In the genomic region with DNA sequence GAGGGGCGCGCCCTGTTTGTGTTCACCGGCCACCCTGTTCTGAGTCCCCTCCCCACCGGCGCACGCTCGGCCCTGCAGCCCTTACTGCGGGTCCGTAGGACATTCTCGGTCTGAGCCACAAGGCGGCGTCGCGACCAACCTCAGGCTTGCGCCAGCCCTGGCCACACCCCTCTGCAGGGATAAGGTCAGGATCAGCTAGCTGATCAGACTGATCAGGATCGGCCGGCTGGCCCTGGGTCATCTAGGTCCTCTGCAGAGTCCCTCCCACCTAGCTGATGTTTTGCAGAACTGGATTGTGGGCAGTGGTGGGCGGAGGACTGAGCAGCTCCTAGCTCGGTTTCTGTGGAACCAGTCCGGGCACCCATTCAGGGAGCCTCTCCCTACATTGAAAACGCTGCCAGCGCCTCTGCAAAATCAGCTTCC, we compare ENCODE assay signal across 8 mouse cellular contexts. TPM values are rescaled to one million over a fixed set of nuclear protein-coding genes. Genes with fewer than 3 reads are reported as not detected.
DNase-seq lines count a peak whose midpoint lies in the region; ATAC-seq lines count a peak whose summit lies in the region.

A gene (minus strand): TSS at position 264 of the 423 bp plus-strand sequence.

- peak within 1 kb of the TSS; percentile 98 for H3K4me2 ChIP-seq in forebrain, embryonic 16.5 days (ENCODE audit: low read length)
- H3K4me2 ChIP-seq in hindbrain, embryonic 12.5 days (replicated peaks) = peak within 1 kb of the TSS; percentile 79

- DNase-seq in ZHBTc4 (ENCODE audit: low read depth, low spot score) = peak; percentile 94
- DNase-seq in cerebellum, adult 8-10 months = peak; percentile 59
- DNase-seq in left cerebral cortex, postnatal 36 days (ENCODE audit: low spot score in 2 of 2) = peak; percentile 65 to 67
- DNase-seq in right cerebral cortex, adult 2 months (ENCODE audit: low spot score in 2 of 2) = peak; percentile 60 to 70
- no peak for DNase-seq in spleen, postnatal 4 days (ENCODE audit: low spot score in 2 of 2)

- peak within 1 kb of the TSS; percentile 60 for H3K4me3 ChIP-seq in forebrain, embryonic 16.5 days (replicated peaks; ENCODE audit: low read length)
- peak within 1 kb of the TSS; percentile 55 for H3K4me3 ChIP-seq in hindbrain, embryonic 12.5 days

- H3K27me3 ChIP-seq in forebrain, embryonic 16.5 days (replicated peaks; ENCODE audit: control insufficient read depth, insufficient read depth, low read length) = no peaks in the 10 kb centered on the region
- no peaks in the 10 kb centered on the region for H3K27me3 ChIP-seq in hindbrain, embryonic 12.5 days

- ATAC-seq in forebrain, embryonic 16.5 days = peak; percentile 79
- ATAC-seq in hindbrain, embryonic 12.5 days (ENCODE audit: low FRiP score) = peak; percentile 90
- ATAC-seq in megakaryocyte progenitor cell, adult 5-6 weeks (replicated peaks; ENCODE audit: poor library complexity) = peak; percentile 97

- under 1% methylated on average over 22 of the region's 22 CpGs for WGBS in forebrain, embryonic 16.5 days
- under 1% methylated on average over 22 of the region's 22 CpGs for WGBS in hindbrain, embryonic 12.5 days

- H3K27ac ChIP-seq in forebrain, embryonic 16.5 days (ENCODE audit: low read length) = no peak within 1 kb of the TSS
- H3K27ac ChIP-seq in hindbrain, embryonic 12.5 days = no peak within 1 kb of the TSS

- peak within 1 kb of the TSS; percentile 76 for H3K9ac ChIP-seq in forebrain, embryonic 16.5 days (replicated peaks; ENCODE audit: low read depth, low read length)
- H3K9ac ChIP-seq in hindbrain, embryonic 12.5 days = peak within 1 kb of the TSS; percentile 74

- peaks cover 15% of the 10 kb centered on the region for H3K4me1 ChIP-seq in forebrain, embryonic 16.5 days (replicated peaks; ENCODE audit: control insufficient read depth, insufficient read depth, low read length)
- peaks cover 5% of the 10 kb centered on the region; the same call in 1 of the 2 replicates for H3K4me1 ChIP-seq in hindbrain, embryonic 12.5 days

- no peaks in the 10 kb centered on the region for H3K9me3 ChIP-seq in forebrain, embryonic 16.5 days (ENCODE audit: control insufficient read depth, low read length)
- H3K9me3 ChIP-seq in hindbrain, embryonic 12.5 days (replicated peaks) = no peaks in the 10 kb centered on the region

- intact Hi-C loops in left cerebral cortex, postnatal 36 days (cut with DNase I) = no loop called here

- no peaks in the 10 kb centered on the region; the same call in 1 of the 2 replicates for H3K36me3 ChIP-seq in forebrain, embryonic 16.5 days (ENCODE audit: control insufficient read depth, insufficient read depth)
- H3K36me3 ChIP-seq in hindbrain, embryonic 12.5 days = no peaks in the 10 kb centered on the region

RNA-seq across cellular contexts. Expression of the gene that starts here (rescaled TPM):
- 5.9 TPM in 2 replicates for polyA plus RNA-seq in forebrain, embryonic 16.5 days (2015; fragmentation: Nextera tagmentation; extraction: Ambion mirVana)
- 15.4 and 15.5 TPM in 2 replicates for polyA plus RNA-seq in hindbrain, embryonic 12.5 days (2016; fragmentation: Nextera tagmentation; extraction: Ambion mirVana)
- 1 to 10 TPM; 2.5 to 3.4 TPM for total RNA-seq in left cerebral cortex, postnatal 36 days (2021)
- 0.46 and 1.4 TPM in 2 replicates for total RNA-seq in megakaryocyte progenitor cell, adult 5-6 weeks (2015)
- 0.20 and 0.96 TPM in 2 replicates for total RNA-seq in megakaryocyte progenitor cell, adult 5-6 weeks (2017)

Comparison
In these comparisons a context has a peak if more than half of its experiments do, and no peak if none do; other contexts are left out.
1. DNase-seq: peak in ZHBTc4 (single experiment), cerebellum, adult 8-10 months (single experiment), left cerebral cortex, postnatal 36 days (2 of 2) and right cerebral cortex, adult 2 months (2 of 2); none in spleen, postnatal 4 days (0 of 2).
2. Peak in every context shown above with its lines, with median percentiles within 50 percentile points of each other: ATAC-seq.